Mouse (Mus musculus) ES-E14 (cell line): ENCODE measurements around the gene Spats2.

Experiments used
- CHD2 ChIP-seq: IDR thresholded peaks from 2 replicates; pipeline ENCODE4 v1.6.1; 2014; ENCODE audit warnings: mild to moderate bottlenecking, low read depth, low read length, inconsistent platforms
- ZC3H11A ChIP-seq: IDR thresholded peaks from 2 replicates; pipeline ENCODE4 v1.6.1; 2012; ENCODE audit warnings: low read depth, mild to moderate bottlenecking, inconsistent platforms, low read length, borderline replicate concordance
- ZNF384 ChIP-seq: IDR thresholded peaks from 2 replicates; pipeline ENCODE4 v1.6.1; 2012; ENCODE audit warnings: low read depth, low read length, inconsistent platforms

GRCm38 (mm10) chr15:99125711-99126080 is at the start of gene Spats2:
- no peak for TF ChIP-seq ZC3H11A
- TF ChIP-seq ZNF384 = no peak
- TF ChIP-seq CHD2 = no peak
